Mouse (Mus musculus) lung, adult 2 months (tissue): Measurements from ENCODE around the gene Cse1l. TPM values are rescaled to one million over a fixed set of nuclear protein-coding genes. Genes with fewer than 3 reads are reported as not detected.

Experiments used
- DNase-seq: peaks from one replicate; pipeline ENCODE4 v3.0.0; 2022
- H3K4me1 ChIP-seq: fragments of 200-500 bp; 2 replicates; pipeline ENCODE4 v1.6.1; 2011; ENCODE audit warnings: low read length; ENCODE audit not compliant: control insufficient read depth, insufficient read depth
- H3K4me3 ChIP-seq: fragments of 200-500 bp; replicated peaks from 2 replicates; pipeline ENCODE3; 2011; ENCODE audit warnings: low read depth, mild to moderate bottlenecking, control low read depth, low read length; ENCODE audit errors: extremely low read depth
- CTCF ChIP-seq: fragments of 200-500 bp; IDR thresholded peaks from 2 replicates; pipeline ENCODE4 v1.5.1; 2011; ENCODE audit warnings: mild to moderate bottlenecking, low read length, control low read depth; ENCODE audit not compliant: insufficient read depth
- POLR2A ChIP-seq: fragments of 200-500 bp; IDR thresholded peaks from 2 replicates; pipeline ENCODE4 v1.6.1; 2011; ENCODE audit warnings: low read depth, mild to moderate bottlenecking, control low read depth, low read length, borderline replicate concordance; ENCODE audit errors: extremely low read depth
- WGBS: fragments of 180-500 bp; shearing (Covaris S2); methylation state at CpG from one replicate; pipeline ENCODE4 v1.1.7; 2018; 5-methylcytosine and 5-hydroxymethylcytosine counted together
- polyA plus RNA-seq: library from polyadenylated mRNA; depleted of rRNA; stranded (reverse); fragments of >200 nt; gene quantifications from 2 replicates; pipeline ENCODE4 v1.2.3, GENCODE M21; 2012

The Cse1l gene
- polyA plus RNA-seq, 1 experiment, result 12.2 TPM

- DNase-seq, result no peak
- TF ChIP-seq POLR2A (no peak), CTCF (no peak)
- H3K4me3 ChIP-seq, result no peak overlapping the region
- H3K4me1 ChIP-seq, result 0 out of 2 replicates have a peak, but pooled peaks cover 2% of the 10 kb centered on the region
- 64% methylated on average over 8 of the region's 8 CpGs for WGBS
Measured at GRCm38 (mm10) chr2:166960648-166961330, 54.9 kb downstream of the Cse1l start.

- 80% methylated on average over 8 of the region's 8 CpGs for WGBS
- no peak for DNase-seq
- 0 out of 2 replicates have a peak, but pooled peaks cover 2% of the 10 kb centered on the region for H3K4me1 ChIP-seq
- TF ChIP-seq CTCF (no peak), POLR2A (no peak)
- H3K4me3 ChIP-seq, result no peak overlapping the region
Measured at GRCm38 (mm10) chr2:166963257-166963656, 57.4 kb downstream of the Cse1l start.

- WGBS, result 74% methylated on average over 2 of the region's 2 CpGs
- DNase-seq, result no peak
- no peak for TF ChIP-seq CTCF
- no peak for TF ChIP-seq POLR2A
- H3K4me3 ChIP-seq, result no peak overlapping the region
- 0 out of 2 replicates have a peak, but pooled peaks cover 2% of the 10 kb centered on the region for H3K4me1 ChIP-seq
Measured at GRCm38 (mm10) chr2:166964773-166965172, 58.9 kb downstream of the Cse1l start.

GRCm38 (mm10) chr2:166973153-166973552 is 67.3 kb downstream of the Cse1l start:
- no peak for DNase-seq
- 30% methylated on average over 1 of the region's 1 CpGs for WGBS
- Histone ChIP-seq H3K4me3 (no peak overlapping the region), H3K4me1 (peaks cover 25% of the 10 kb centered on the region)
- no peak for TF ChIP-seq CTCF
- TF ChIP-seq POLR2A, result no peak

- 60% methylated on average over 6 of the region's 6 CpGs for WGBS
- no peak overlapping the region for H3K4me3 ChIP-seq
- TF ChIP-seq CTCF (no peak), POLR2A (no peak)
Measured at GRCm38 (mm10) chr2:166974177-166974872, 68.5 kb downstream of the Cse1l start.

GRCm38 (mm10) chr2:166976356-166976755 is 70.5 kb downstream of the Cse1l start:
- 43% methylated on average over 3 of the region's 3 CpGs for WGBS
- Histone ChIP-seq H3K4me3 (no peak overlapping the region), H3K4me1 (peaks cover 25% of the 10 kb centered on the region)
- TF ChIP-seq POLR2A (no peak), CTCF (no peak)
- DNase-seq, result no peak

More at GRCm38 (mm10) chr2:166974177-166974872, 68.5 kb downstream of the Cse1l start:
- peaks cover 25% of the 10 kb centered on the region for H3K4me1 ChIP-seq
- no peak for DNase-seq

GRCm38 (mm10) chr2:166977490-166977889 is 71.7 kb downstream of the Cse1l start:
- WGBS, result 44% methylated on average over 3 of the region's 3 CpGs
- Histone ChIP-seq H3K4me1 (peaks cover 25% of the 10 kb centered on the region), H3K4me3 (no peak overlapping the region)
- DNase-seq, result no peak
- no peak for TF ChIP-seq POLR2A
- no peak for TF ChIP-seq CTCF

- 44% methylated on average over 2 of the region's 2 CpGs for WGBS
- no peak for DNase-seq
- TF ChIP-seq CTCF, result no peak
- TF ChIP-seq POLR2A, result no peak
- no peak overlapping the region for H3K4me3 ChIP-seq
- peaks cover 13% of the 10 kb centered on the region for H3K4me1 ChIP-seq
Measured at GRCm38 (mm10) chr2:166980161-166980560, 74.3 kb downstream of the Cse1l start.

- TF ChIP-seq POLR2A, result no peak
- no peak for TF ChIP-seq CTCF
- WGBS, result 69% methylated on average over 4 of the region's 4 CpGs
- DNase-seq, result no peak
- no peak overlapping the region for H3K4me3 ChIP-seq
- H3K4me1 ChIP-seq, result no peaks in the 10 kb centered on the region; the same call in 1 of the 2 replicates
Measured at GRCm38 (mm10) chr2:166983351-166983894, 77.6 kb downstream of the Cse1l start.
